ENCODE assay signal across 11 mouse cellular contexts in genomic region chr1:127765468-127765867, GRCm38 (mm10). TPM values are rescaled to one million over a fixed set of nuclear protein-coding genes. Genes with fewer than 3 reads are reported as not detected.
A peak's percentile ranks its signal among the peaks of the same experiment; 100 is the strongest.
DNase-seq lines count a peak whose midpoint lies in the region; ATAC-seq and TF ChIP-seq lines count a peak whose summit lies in the region.
"Had no signal": no experiment of that assay in that cellular context is flagged by ENCODE, and none has a peak within 500 bp of the region (broad histone marks: within the 10 kb centered on the region; RNA-seq: fewer than 3 reads in every experiment).

No protein-coding gene starts in this region.

- no peak overlapping the region for H3K4me2 ChIP-seq in midbrain, embryonic 14.5 days (ENCODE audit: low read length)
- no peak overlapping the region for H3K4me2 ChIP-seq in midbrain, embryonic 11.5 days
- no peak overlapping the region for H3K4me2 ChIP-seq in stomach, postnatal 0 days (replicated peaks; ENCODE audit: low read depth)
- no peak overlapping the region for H3K4me2 ChIP-seq in neural tube, embryonic 15.5 days
- H3K4me2 ChIP-seq: kidney, embryonic 15.5 days; limb, embryonic 12.5 days had no signal

- no peaks in the 10 kb centered on the region for H3K36me3 ChIP-seq in midbrain, embryonic 14.5 days (ENCODE audit: control insufficient read depth, insufficient read depth, low read length)
- H3K36me3 ChIP-seq in midbrain, embryonic 11.5 days (ENCODE audit: control insufficient read depth, insufficient read depth, low read length) = no peaks in the 10 kb centered on the region
- no peaks in the 10 kb centered on the region for H3K36me3 ChIP-seq in stomach, postnatal 0 days (ENCODE audit: control insufficient read depth, insufficient read depth, low read length)
- no peaks in the 10 kb centered on the region for H3K36me3 ChIP-seq in neural tube, embryonic 15.5 days
- H3K36me3 ChIP-seq: kidney, embryonic 15.5 days; limb, embryonic 12.5 days had no signal

- no peaks in the 10 kb centered on the region for H3K4me1 ChIP-seq in midbrain, embryonic 14.5 days (ENCODE audit: control insufficient read depth, insufficient read depth, low read length)
- H3K4me1 ChIP-seq in midbrain, embryonic 11.5 days (ENCODE audit: control insufficient read depth, insufficient read depth, low read length) = no peaks in the 10 kb centered on the region
- H3K4me1 ChIP-seq in stomach, postnatal 0 days (replicated peaks; ENCODE audit: control insufficient read depth, insufficient read depth) = no peaks in the 10 kb centered on the region
- H3K4me1 ChIP-seq in neural tube, embryonic 15.5 days = no peaks in the 10 kb centered on the region
- H3K4me1 ChIP-seq: kidney, embryonic 15.5 days; limb, embryonic 12.5 days had no signal

- no peak for DNase-seq in gastrocnemius, adult 2 months
- DNase-seq in gastrocnemius, postnatal 25 days = no peak
- peak; percentile 77 for DNase-seq in midbrain, embryonic 14.5 days
- DNase-seq in midbrain, embryonic 11.5 days (ENCODE audit: low spot score, missing footprints) = no peak
- DNase-seq in embryo, embryonic 11 days = peak; percentile 42
- no peak for DNase-seq in stomach, postnatal 0 days (ENCODE audit: low spot score)
- no peak for DNase-seq in left cerebral cortex, postnatal 4 days

- no peak for TF ChIP-seq EP300 in stomach, postnatal 0 days (optimal IDR thresholded peaks at IDR 0.05)

- H3K4me3 ChIP-seq in gastrocnemius, adult 2 months = no peak overlapping the region
- no peak overlapping the region for H3K4me3 ChIP-seq in midbrain, embryonic 14.5 days (replicated peaks; ENCODE audit: low read depth, low read length)
- H3K4me3 ChIP-seq in midbrain, embryonic 11.5 days (ENCODE audit: low read depth, low read length) = no peak overlapping the region
- H3K4me3 ChIP-seq in stomach, postnatal 0 days (ENCODE audit: low read depth, low read length) = no peak overlapping the region
- no peak overlapping the region for H3K4me3 ChIP-seq in neural tube, embryonic 15.5 days (replicated peaks)
- H3K4me3 ChIP-seq: kidney, embryonic 15.5 days; limb, embryonic 12.5 days had no signal

- H3K27me3 ChIP-seq in midbrain, embryonic 14.5 days (ENCODE audit: control insufficient read depth, insufficient read depth, low read length) = no peaks in the 10 kb centered on the region
- H3K27me3 ChIP-seq in midbrain, embryonic 11.5 days (ENCODE audit: control insufficient read depth, insufficient read depth, low read length) = no peaks in the 10 kb centered on the region
- H3K27me3 ChIP-seq in stomach, postnatal 0 days (ENCODE audit: control insufficient read depth, insufficient read depth, low read length) = no peaks in the 10 kb centered on the region
- H3K27me3 ChIP-seq in neural tube, embryonic 15.5 days (replicated peaks) = no peaks in the 10 kb centered on the region
- H3K27me3 ChIP-seq: kidney, embryonic 15.5 days; limb, embryonic 12.5 days had no signal

- peak; percentile 37 for TF ChIP-seq CTCF in gastrocnemius, adult 2 months (IDR thresholded peaks at IDR 0.05)
- TF ChIP-seq CTCF in stomach, postnatal 0 days (IDR thresholded peaks at IDR 0.05; ENCODE audit: low read depth) = peak; percentile 74

- intact Hi-C loops in gastrocnemius, adult 2 months (cut with DNase I) = loop anchor here (5.0 kb wide), 1 partner anchor 263 kb away; no protein-coding TSS in a partner anchor
- intact Hi-C loops in left cerebral cortex, postnatal 4 days (cut with DNase I) = loop anchor here (2.0 to 10.0 kb wide), 2 partner anchors 71 to 265 kb away; no protein-coding TSS in a partner anchor

- H3K9me3 ChIP-seq in midbrain, embryonic 14.5 days (ENCODE audit: control insufficient read depth, low read length) = no peaks in the 10 kb centered on the region
- H3K9me3 ChIP-seq in midbrain, embryonic 11.5 days (ENCODE audit: control insufficient read depth, low read length) = no peaks in the 10 kb centered on the region
- H3K9me3 ChIP-seq in stomach, postnatal 0 days (ENCODE audit: control insufficient read depth, low read length) = no peaks in the 10 kb centered on the region
- H3K9me3 ChIP-seq in neural tube, embryonic 15.5 days (replicated peaks) = no peaks in the 10 kb centered on the region
- H3K9me3 ChIP-seq: kidney, embryonic 15.5 days; limb, embryonic 12.5 days had no signal

- no peak overlapping the region for H3K27ac ChIP-seq in gastrocnemius, adult 2 months
- H3K27ac ChIP-seq in midbrain, embryonic 14.5 days (replicated peaks; ENCODE audit: low read depth, low read length) = no peak overlapping the region
- no peak overlapping the region for H3K27ac ChIP-seq in midbrain, embryonic 11.5 days (ENCODE audit: low read depth, low read length)
- H3K27ac ChIP-seq in stomach, postnatal 0 days (replicated peaks) = no peak overlapping the region
- H3K27ac ChIP-seq in neural tube, embryonic 15.5 days (replicated peaks) = no peak overlapping the region
- H3K27ac ChIP-seq: kidney, embryonic 15.5 days; limb, embryonic 12.5 days had no signal

- H3K9ac ChIP-seq in midbrain, embryonic 14.5 days (replicated peaks; ENCODE audit: low read length) = no peak overlapping the region
- H3K9ac ChIP-seq in midbrain, embryonic 11.5 days (ENCODE audit: low read length) = no peak overlapping the region
- H3K9ac ChIP-seq in stomach, postnatal 0 days (ENCODE audit: low read length) = no peak overlapping the region
- no peak overlapping the region for H3K9ac ChIP-seq in neural tube, embryonic 15.5 days (replicated peaks)
- H3K9ac ChIP-seq: kidney, embryonic 15.5 days; limb, embryonic 12.5 days had no signal

- 65% methylated on average over 2 of the region's 2 CpGs for WGBS in midbrain, embryonic 14.5 days
- 44% methylated on average over 2 of the region's 2 CpGs for WGBS in midbrain, embryonic 11.5 days
- WGBS in stomach, postnatal 0 days = 58% methylated on average over 2 of the region's 2 CpGs
- 58% methylated on average over 2 of the region's 2 CpGs for WGBS in neural tube, embryonic 15.5 days

- no peak for ATAC-seq in midbrain, embryonic 14.5 days (ENCODE audit: low FRiP score, low TSS enrichment)
- ATAC-seq in midbrain, embryonic 11.5 days (ENCODE audit: low FRiP score) = no peak
- no peak for ATAC-seq in stomach, postnatal 0 days (ENCODE audit: low FRiP score, low TSS enrichment)
- no peak for ATAC-seq in neural tube, embryonic 15.5 days (ENCODE audit: low FRiP score)

RNA-seq across cellular contexts. Expression of gene Ccnt2, which starts 8.5 kb away (rescaled TPM):
- total RNA-seq in gastrocnemius, adult 2 months (2021) = 10 to 100 TPM; 20.6 to 28.0 TPM
- 10 to 100 TPM; 21.8 to 22.0 TPM for total RNA-seq in gastrocnemius, postnatal 25 days (2021)
- 86.2 and 104 TPM in 2 replicates for polyA plus RNA-seq in midbrain, embryonic 14.5 days (2014; fragmentation: Nextera tagmentation; extraction: Ambion mirVana)
- 89.6 and 94.7 TPM in 2 replicates for polyA plus RNA-seq in midbrain, embryonic 11.5 days (2014; fragmentation: Nextera tagmentation; extraction: Ambion mirVana)
- polyA plus RNA-seq in stomach, postnatal 0 days (2015; fragmentation: Nextera tagmentation; extraction: Ambion mirVana) = 24.7 and 30.1 TPM in 2 replicates
- 91.1 and 99.3 TPM in 2 replicates for polyA plus RNA-seq in neural tube, embryonic 15.5 days (2015; fragmentation: Nextera tagmentation; extraction: Ambion mirVana)
- total RNA-seq in left cerebral cortex, postnatal 4 days (2021) = 10 to 100 TPM; 53.8 to 60.6 TPM

RNA-seq across cellular contexts. Expression of gene Acmsd, which starts 36.3 kb away (rescaled TPM):
- total RNA-seq in gastrocnemius, adult 2 months (2021) = not detected
- total RNA-seq in gastrocnemius, postnatal 25 days (2021) = not detected
- polyA plus RNA-seq in midbrain, embryonic 14.5 days (2014; fragmentation: Nextera tagmentation; extraction: Ambion mirVana) = 0.13 TPM in 2 replicates
- polyA plus RNA-seq in midbrain, embryonic 11.5 days (2014; fragmentation: Nextera tagmentation; extraction: Ambion mirVana) = 0.12 and 0.50 TPM in 2 replicates
- polyA plus RNA-seq in stomach, postnatal 0 days (2015; fragmentation: Nextera tagmentation; extraction: Ambion mirVana) = not detected in 2 replicates
- not detected in 2 replicates for polyA plus RNA-seq in neural tube, embryonic 15.5 days (2015; fragmentation: Nextera tagmentation; extraction: Ambion mirVana)
- not detected for total RNA-seq in left cerebral cortex, postnatal 4 days (2021)
- total RNA-seq: gastrocnemius, postnatal 4 days had no signal

Comparison
In these comparisons a context has a peak if more than half of its experiments do, and no peak if none do; other contexts are left out.
1. DNase-seq: peak in midbrain, embryonic 14.5 days (single experiment) and embryo, embryonic 11 days (single experiment); none in gastrocnemius, adult 2 months (single experiment), gastrocnemius, postnatal 25 days (single experiment), midbrain, embryonic 11.5 days (single experiment), stomach, postnatal 0 days (single experiment) and left cerebral cortex, postnatal 4 days (single experiment).